Mouse (Mus musculus) liver, embryonic 18 days (tissue): Measurements from ENCODE around the gene Defb23. TPM values are rescaled to one million over a fixed set of nuclear protein-coding genes. Genes with fewer than 3 reads are reported as not detected.

Experiments used
- polyA plus RNA-seq: library from polyadenylated mRNA; depleted of rRNA; stranded (reverse); fragments of >200 nt; gene quantifications from 2 replicates; pipeline ENCODE4 v1.2.3, GENCODE M21; 2012; rRNA removed

Gene Defb23
- polyA plus RNA-seq: not detected in 2 replicates

DNA sequence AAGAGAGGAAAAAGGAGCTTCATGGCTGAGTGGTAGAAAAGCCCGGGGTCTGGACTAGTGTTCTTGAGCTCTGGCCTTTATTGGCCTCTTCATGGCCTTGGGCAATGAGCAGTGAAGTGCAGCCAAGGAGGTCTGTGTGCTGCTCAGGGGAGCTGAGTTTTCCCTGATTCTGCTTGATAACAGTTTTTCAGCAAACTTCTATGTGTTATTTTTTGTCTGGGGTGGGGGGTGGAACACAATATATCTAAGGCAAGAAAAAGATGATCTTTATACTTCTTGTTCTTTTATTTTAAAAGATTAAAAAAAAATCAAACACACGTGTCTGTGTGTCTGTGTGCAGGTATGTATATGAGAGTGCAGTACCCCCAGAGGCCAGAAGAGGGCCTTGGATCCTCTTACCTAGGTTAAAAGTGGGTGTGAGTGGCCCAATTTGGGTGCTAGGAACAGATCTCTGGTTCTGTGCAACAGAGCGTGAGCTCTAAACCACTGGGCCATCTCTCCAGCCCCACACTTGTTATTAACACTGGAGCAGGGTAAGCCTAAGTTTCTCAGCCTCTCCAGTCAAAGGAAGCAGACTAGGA is at the start of gene Defb23:
Gene Defb23 (minus strand): TSS at position 51 of the 581 bp plus-strand sequence.

GRCm38 (mm10) chr2:152511592-152511991 is 47.2 kb upstream of the Defb23 start, which contains the start of gene Defb26:
Gene Defb26, minus strand, starts transcription at chr2:152511692.

DNA sequence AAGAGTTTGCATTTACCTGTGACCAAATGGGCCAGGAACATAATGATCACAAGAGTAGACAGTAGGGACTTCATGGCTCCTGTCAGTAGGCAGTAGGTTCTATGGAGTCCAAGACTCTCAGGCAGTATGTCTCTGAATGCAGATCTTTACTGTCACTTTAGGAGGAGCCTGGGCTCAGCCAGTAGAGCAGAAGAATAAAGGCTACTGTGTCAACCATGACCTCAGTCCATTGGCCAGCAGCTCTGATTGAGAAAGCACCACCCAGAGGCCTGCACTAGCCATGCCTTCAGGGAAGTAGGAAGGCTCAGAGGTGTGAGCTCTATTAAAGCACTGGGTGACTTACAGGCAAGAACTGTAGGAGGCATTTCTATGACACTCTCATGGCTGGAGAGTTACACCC is 25.6 kb upstream of the Defb23 start, which contains the start of gene Defb22:
Gene Defb22 (minus strand): TSS at position 101 of the 400 bp plus-strand sequence.

DNA sequence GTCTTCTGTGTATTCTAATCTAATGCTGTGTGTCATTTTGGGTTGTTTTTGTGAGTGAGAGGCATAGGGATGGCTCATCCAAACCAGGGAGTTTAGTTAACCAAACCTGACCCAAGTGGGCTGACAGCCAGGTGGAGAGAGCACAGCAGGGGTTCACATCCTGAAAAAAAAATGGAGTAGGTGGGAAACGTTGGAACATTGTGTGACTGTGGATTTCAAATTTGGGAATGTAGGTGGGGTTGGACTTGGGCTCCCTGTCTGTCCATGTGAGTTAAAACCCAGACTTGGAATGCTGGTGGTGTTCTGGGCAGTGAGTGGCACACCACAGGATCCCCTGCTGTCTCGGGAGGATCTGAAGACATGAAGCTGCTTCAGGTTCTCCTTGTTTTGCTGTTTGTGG is 12.3 kb upstream of the Defb23 start, which contains the start of gene Defb20:
Gene Defb20 (plus strand): TSS at position 301 of the 400 bp plus-strand sequence.

DNA sequence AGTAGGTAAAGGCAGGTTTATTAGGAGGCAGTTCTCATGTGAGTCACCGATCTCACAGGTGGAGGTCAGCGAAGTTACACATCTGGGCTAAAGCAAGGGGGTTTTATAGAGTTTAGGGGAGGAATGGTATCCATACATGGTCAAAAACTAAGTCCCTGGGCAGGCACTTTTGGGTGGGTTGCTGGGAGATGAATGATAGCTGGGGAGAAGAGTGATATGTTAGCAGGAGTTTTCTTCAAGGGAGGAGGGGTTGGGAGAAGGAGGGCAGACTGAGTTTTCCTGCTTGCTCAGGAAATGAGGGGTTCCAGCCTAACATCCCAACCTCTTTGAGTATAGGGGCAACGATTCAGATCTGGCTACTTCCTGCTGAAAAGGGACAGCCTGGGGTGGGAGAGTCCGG is 49.1 kb downstream of the Defb23 start, which contains the start of gene 6820408C15Rik:
Gene 6820408C15Rik (plus strand): TSS at position 301 of the 400 bp plus-strand sequence.

DNA sequence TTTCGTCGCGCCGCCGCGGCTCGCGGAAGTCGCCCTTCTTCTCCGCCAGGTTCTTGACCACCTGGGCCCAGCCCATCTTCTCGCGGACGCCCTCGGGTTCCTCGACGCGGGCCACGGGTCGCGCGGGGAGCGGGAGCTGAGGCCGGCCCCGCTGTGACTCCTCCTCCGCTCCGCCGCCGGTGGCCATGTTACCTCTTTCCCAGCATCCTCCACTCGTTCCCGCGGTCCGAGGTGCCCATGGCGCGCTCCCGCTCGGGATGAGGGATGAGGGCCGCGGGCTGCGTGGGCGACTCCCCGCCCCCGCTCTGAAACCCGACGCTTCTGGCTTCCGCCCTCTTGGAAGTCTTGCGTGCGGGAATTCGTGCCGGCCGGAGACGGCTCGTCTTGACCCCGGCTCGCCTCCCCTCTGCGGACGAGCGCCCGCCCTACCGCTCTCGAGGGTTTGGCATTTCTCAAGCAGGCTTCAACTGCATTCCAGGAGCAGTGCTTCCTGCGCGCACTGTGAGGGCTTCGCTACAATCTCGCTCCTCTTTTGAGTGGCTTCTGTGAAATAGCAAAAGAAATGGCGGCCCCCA is 49.7 kb downstream of the Defb23 start, which contains the start of gene Zcchc3:
Gene Zcchc3 (minus strand): TSS at position 437 of the 575 bp plus-strand sequence.

Other genes starting within 250 kb of the Defb23 start
- 21.7 TPM in 2 replicates for gene Csnk2a1, start 237.8 kb downstream of the Defb23 start, polyA plus RNA-seq
- 11.9 and 12.3 TPM in 2 replicates for gene Tbc1d20, start 170.8 kb downstream of the Defb23 start, polyA plus RNA-seq
- gene Rbck1, start 132.0 kb downstream of the Defb23 start, polyA plus RNA-seq: 43.3 and 47.3 TPM in 2 replicates
- 2.0 and 2.2 TPM in 2 replicates for gene Trib3, start 120.6 kb downstream of the Defb23 start, polyA plus RNA-seq
- not detected in 2 replicates for gene Nrsn2, start 88.0 kb downstream of the Defb23 start, polyA plus RNA-seq
- gene Sox12, start 66.6 kb downstream of the Defb23 start, polyA plus RNA-seq: 3.6 and 4.4 TPM in 2 replicates
- 5.4 TPM in 2 replicates for gene Zcchc3, start 49.6 kb downstream of the Defb23 start, polyA plus RNA-seq
- 0.14 and 0.15 TPM in 2 replicates for gene 6820408C15Rik, start 49.0 kb downstream of the Defb23 start, polyA plus RNA-seq
- not detected in 2 replicates for gene Defb20, start 12.4 kb upstream of the Defb23 start, polyA plus RNA-seq
- gene Defb22, start 25.5 kb upstream of the Defb23 start, polyA plus RNA-seq: not detected in 2 replicates
- not detected in 2 replicates for gene Defb26, start 47.1 kb upstream of the Defb23 start, polyA plus RNA-seq
- not detected in 2 replicates for gene Defb28, start 53.6 kb upstream of the Defb23 start, polyA plus RNA-seq
- not detected in 2 replicates for gene Defb29, start 75.5 kb upstream of the Defb23 start, polyA plus RNA-seq
- not detected in 2 replicates for gene Gm17416, start 104.7 kb upstream of the Defb23 start, polyA plus RNA-seq
- gene Defb21, start 108.1 kb upstream of the Defb23 start, polyA plus RNA-seq: not detected in 2 replicates
- gene Defb19, start 115.7 kb upstream of the Defb23 start, polyA plus RNA-seq: not detected in 2 replicates
- gene Defb45, start 134.8 kb upstream of the Defb23 start, polyA plus RNA-seq: not detected in 2 replicates
- not detected in 2 replicates for gene Defb36, start 139.7 kb upstream of the Defb23 start, polyA plus RNA-seq
- gene Defb25, start 158.4 kb upstream of the Defb23 start, polyA plus RNA-seq: not detected in 2 replicates
- gene Rem1, start 162.3 kb upstream of the Defb23 start, polyA plus RNA-seq: 1.1 and 1.2 TPM in 2 replicates
- 50.0 and 56.9 TPM in 2 replicates for gene H13, start 204.8 kb upstream of the Defb23 start, polyA plus RNA-seq
- 5.8 and 5.9 TPM in 2 replicates for gene Mcts2, start 222.4 kb upstream of the Defb23 start, polyA plus RNA-seq